Mouse (Mus musculus) heart, embryonic 10.5 days (tissue): ENCODE data around the gene Rabgap1l. TPM values are rescaled to one million over a fixed set of nuclear protein-coding genes. Genes with fewer than 3 reads are reported as not detected.

Source experiments
- DNase-seq: peaks from one replicate; pipeline ENCODE4 v3.0.0-alpha.2; 2017; ENCODE audit warnings: low spot score
- H3K27ac ChIP-seq: fragments of 300-500 bp; sonication (generic); 2 replicates; pipeline ENCODE4 v1.5.1; 2016; ENCODE audit warnings: mild to moderate bottlenecking
- H3K27me3 ChIP-seq: fragments of 300-500 bp; sonication (generic); 2 replicates; pipeline ENCODE4 v1.6.1; 2016; ENCODE audit warnings: mild to moderate bottlenecking; ENCODE audit not compliant: poor library complexity, insufficient read depth, severe bottlenecking
- H3K36me3 ChIP-seq: fragments of 300-500 bp; sonication (generic); 2 replicates; pipeline ENCODE4 v1.6.1; 2016; ENCODE audit warnings: mild to moderate bottlenecking, moderate library complexity
- H3K4me1 ChIP-seq: fragments of 300-500 bp; sonication (generic); 2 replicates; pipeline ENCODE4 v1.6.1; 2016; ENCODE audit warnings: mild to moderate bottlenecking
- H3K4me3 ChIP-seq: fragments of 300-500 bp; sonication (generic); 2 replicates; pipeline ENCODE4 v1.5.1; 2016; ENCODE audit warnings: mild to moderate bottlenecking, moderate library complexity
- H3K9me3 ChIP-seq: fragments of 300-500 bp; sonication (generic); 2 replicates; pipeline ENCODE4 v1.6.1; 2016; ENCODE audit warnings: mild to moderate bottlenecking, moderate library complexity
- WGBS: fragments of 180-500 bp; shearing (Covaris S2); methylation state at CpG from one replicate; pipeline ENCODE4 v1.1.7; 2016; 5-methylcytosine and 5-hydroxymethylcytosine counted together
- polyA plus RNA-seq: library from polyadenylated mRNA; unstranded; fragments of >200 nt; fragmentation: Nextera tagmentation; extraction: Ambion mirVana; gene quantifications from 2 replicates; pipeline ENCODE4 v1.2.1, GENCODE M21; 2016

Rabgap1l gene
- polyA plus RNA-seq, 1 experiment from 2014 or later = 28.1 TPM

DNA sequence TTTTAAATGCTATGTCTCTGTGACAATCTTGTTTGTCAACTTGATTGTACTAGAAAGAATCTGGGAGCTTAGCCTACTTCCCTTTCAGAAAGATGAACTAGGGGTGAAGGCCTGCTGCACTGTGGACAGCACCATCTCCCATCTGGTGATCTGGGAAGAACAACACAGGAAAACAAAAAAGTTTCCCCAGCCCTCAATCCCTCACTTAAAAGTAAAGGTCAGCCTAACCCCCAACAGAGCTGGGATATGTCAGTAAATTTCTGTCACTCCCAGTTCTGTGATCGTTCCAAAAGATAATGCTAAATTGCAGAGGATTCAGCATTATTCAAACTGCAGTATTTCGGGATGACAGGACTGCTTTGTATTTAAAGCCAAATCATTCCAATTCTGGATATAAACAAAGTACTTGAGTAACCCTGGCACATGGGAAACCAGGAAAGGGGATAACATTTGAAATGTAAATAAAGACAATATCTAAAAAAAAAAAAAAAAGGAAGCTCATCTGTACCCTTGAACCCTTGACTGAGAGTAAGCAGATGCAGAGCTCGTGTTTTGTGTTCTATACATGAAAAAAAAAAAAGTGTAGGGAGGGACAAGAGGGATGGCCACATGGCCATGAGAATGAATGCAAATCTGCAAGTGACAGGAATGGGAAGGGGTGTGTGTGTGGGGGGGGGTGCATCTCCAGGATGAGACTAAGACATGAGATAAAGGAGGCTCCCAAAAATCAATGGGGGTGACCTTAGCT lies 511.5 kb downstream of the Rabgap1l start:
- Histone ChIP-seq H3K9me3 (no peaks in the 10 kb centered on the region), H3K27ac (no peak overlapping the region), H3K27me3 (no peaks in the 10 kb centered on the region), H3K4me1 (no peaks in the 10 kb centered on the region), H3K36me3 (no peaks in the 10 kb centered on the region), H3K4me3 (no peak overlapping the region)
- no peak for DNase-seq
- 63% methylated on average over 3 of the region's 3 CpGs for WGBS

DNA sequence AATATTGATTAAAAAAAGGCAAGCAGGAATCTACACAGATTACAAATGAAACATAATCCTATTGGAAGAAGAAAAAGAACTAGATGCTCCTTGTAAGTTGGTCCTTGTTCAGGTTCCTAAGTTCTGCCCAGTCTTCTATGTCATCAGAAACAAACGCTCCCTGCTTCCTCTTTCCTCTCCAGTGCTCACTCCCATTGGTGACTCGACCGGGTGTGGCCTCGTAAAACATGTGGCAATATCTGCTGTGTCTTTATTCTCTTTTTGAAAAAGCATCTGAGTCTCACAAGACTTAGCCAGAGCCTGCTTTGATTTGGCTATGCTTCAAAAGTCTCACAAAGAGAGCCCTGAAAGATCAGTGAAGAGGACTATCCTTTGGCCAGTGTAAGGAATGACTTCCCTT lies 512.4 kb downstream of the Rabgap1l start:
- 81% methylated on average over 4 of the region's 4 CpGs for WGBS
- Histone ChIP-seq H3K36me3 (no peaks in the 10 kb centered on the region), H3K27me3 (no peaks in the 10 kb centered on the region), H3K4me1 (no peaks in the 10 kb centered on the region), H3K9me3 (no peaks in the 10 kb centered on the region), H3K4me3 (no peak overlapping the region), H3K27ac (no peak overlapping the region)
- no peak for DNase-seq

- Histone ChIP-seq H3K36me3 (no peaks in the 10 kb centered on the region), H3K27ac (no peak overlapping the region), H3K9me3 (no peaks in the 10 kb centered on the region), H3K4me3 (no peak overlapping the region), H3K27me3 (no peaks in the 10 kb centered on the region), H3K4me1 (peaks cover 8% of the 10 kb centered on the region)
- 84% methylated on average over 3 of the region's 3 CpGs for WGBS
- DNase-seq = no peak
Observed at GRCm38 (mm10) chr1:160277940-160278682, 514.9 kb downstream of the Rabgap1l start.

- no peak overlapping the region for H3K27ac ChIP-seq
- no peak for DNase-seq
- no peaks in the 10 kb centered on the region for H3K27me3 ChIP-seq
- H3K4me1 ChIP-seq = peaks cover 16% of the 10 kb centered on the region
- 26% methylated on average over 2 of the region's 2 CpGs for WGBS
- no peak overlapping the region for H3K4me3 ChIP-seq
- no peaks in the 10 kb centered on the region for H3K9me3 ChIP-seq
- no peaks in the 10 kb centered on the region for H3K36me3 ChIP-seq
Observed at GRCm38 (mm10) chr1:160275248-160275647, 517.8 kb downstream of the Rabgap1l start.

GRCm38 (mm10) chr1:160273133-160273743 lies 519.8 kb downstream of the Rabgap1l start:
- Histone ChIP-seq H3K4me3 (no peak overlapping the region), H3K27me3 (no peaks in the 10 kb centered on the region), H3K36me3 (no peaks in the 10 kb centered on the region), H3K9me3 (no peaks in the 10 kb centered on the region), H3K4me1 (peaks cover 16% of the 10 kb centered on the region), H3K27ac (no peak overlapping the region)
- WGBS = 64% methylated on average over 7 of the region's 7 CpGs
- no peak for DNase-seq

DNA sequence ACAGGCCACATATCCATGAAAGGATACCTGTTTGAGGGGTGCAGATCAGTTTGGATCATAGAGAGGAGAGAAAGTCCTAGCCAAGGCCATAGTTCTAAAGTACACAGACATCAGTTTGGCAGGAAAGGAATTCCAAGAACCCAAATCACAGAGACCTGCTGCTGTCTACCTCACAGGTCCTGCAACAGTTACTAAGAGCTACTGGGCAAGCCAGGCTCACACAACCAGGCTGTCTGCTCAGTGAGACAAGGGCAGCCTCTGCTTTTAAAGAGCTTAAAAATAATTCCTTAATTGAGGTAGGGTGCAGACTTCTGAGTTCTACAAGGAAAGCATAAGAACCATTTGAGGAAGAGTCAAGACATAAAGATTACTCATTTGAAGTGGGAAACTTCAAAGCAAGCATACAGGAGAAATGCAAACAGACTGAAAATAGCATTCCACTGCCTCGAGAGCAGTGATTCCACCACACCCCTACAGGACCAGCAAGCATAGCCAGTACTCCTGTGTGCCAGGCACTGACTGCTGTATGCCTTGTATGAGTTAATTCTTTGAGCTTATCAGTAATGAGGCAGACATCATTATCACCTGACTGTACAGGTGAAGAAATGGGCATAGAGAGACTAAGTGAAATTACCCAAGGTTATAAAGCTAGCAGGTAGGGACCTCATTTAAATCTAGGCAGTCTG lies 521.6 kb downstream of the Rabgap1l start:
- Histone ChIP-seq H3K9me3 (no peaks in the 10 kb centered on the region), H3K27ac (no peak overlapping the region)

DNA sequence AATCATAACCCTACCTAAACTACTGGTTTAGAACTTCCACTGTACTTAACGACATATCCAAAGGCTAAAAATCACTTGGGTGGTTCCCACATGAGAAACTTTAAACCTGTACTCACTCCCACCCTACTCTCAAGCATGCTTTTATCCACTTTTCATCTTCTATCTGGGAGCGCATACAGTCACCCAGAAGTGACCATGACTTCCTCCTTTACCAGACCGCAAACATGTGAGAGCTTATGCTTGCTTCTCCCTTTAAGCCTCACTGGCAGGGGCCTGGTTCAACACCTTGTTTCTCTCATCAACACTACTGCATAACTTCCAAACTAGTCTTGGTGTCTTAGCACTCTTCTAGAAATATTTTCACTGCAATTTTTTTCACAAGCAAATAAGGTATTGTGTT lies 524.7 kb downstream of the Rabgap1l start:
- Histone ChIP-seq H3K4me1 (0 out of 2 replicates have a peak, but pooled peaks cover 8% of the 10 kb centered on the region), H3K4me3 (no peak overlapping the region), H3K27me3 (no peaks in the 10 kb centered on the region), H3K27ac (no peak overlapping the region), H3K9me3 (no peaks in the 10 kb centered on the region), H3K36me3 (no peaks in the 10 kb centered on the region)
- 84% methylated on average over 3 of the region's 3 CpGs for WGBS
- no peak for DNase-seq

More for the DNA sequence above, 521.6 kb downstream of the Rabgap1l start:
- Histone ChIP-seq H3K36me3 (no peaks in the 10 kb centered on the region), H3K4me3 (no peak overlapping the region), H3K4me1 (peaks cover 16% of the 10 kb centered on the region), H3K27me3 (no peaks in the 10 kb centered on the region)
- 29% methylated on average over 1 of the region's 1 CpGs for WGBS
- no peak for DNase-seq

GRCm38 (mm10) chr1:160263630-160264346 lies 529.2 kb downstream of the Rabgap1l start:
- Histone ChIP-seq H3K9me3 (no peaks in the 10 kb centered on the region), H3K36me3 (no peaks in the 10 kb centered on the region), H3K27ac (no peak overlapping the region), H3K4me1 (0 out of 2 replicates have a peak, but pooled peaks cover 2% of the 10 kb centered on the region), H3K4me3 (no peak overlapping the region), H3K27me3 (no peaks in the 10 kb centered on the region)
- no peak for DNase-seq
- 78% methylated on average over 16 of the region's 16 CpGs for WGBS

GRCm38 (mm10) chr1:160263053-160263452 lies 530.0 kb downstream of the Rabgap1l start:
- WGBS = 80% methylated on average over 5 of the region's 5 CpGs
- H3K4me3 ChIP-seq = no peak overlapping the region
- H3K9me3 ChIP-seq = no peaks in the 10 kb centered on the region
- H3K27me3 ChIP-seq = no peaks in the 10 kb centered on the region
- DNase-seq = no peak
- no peaks in the 10 kb centered on the region for H3K36me3 ChIP-seq
- H3K27ac ChIP-seq = no peak overlapping the region
- H3K4me1 ChIP-seq = 0 out of 2 replicates have a peak, but pooled peaks cover 2% of the 10 kb centered on the region

DNA sequence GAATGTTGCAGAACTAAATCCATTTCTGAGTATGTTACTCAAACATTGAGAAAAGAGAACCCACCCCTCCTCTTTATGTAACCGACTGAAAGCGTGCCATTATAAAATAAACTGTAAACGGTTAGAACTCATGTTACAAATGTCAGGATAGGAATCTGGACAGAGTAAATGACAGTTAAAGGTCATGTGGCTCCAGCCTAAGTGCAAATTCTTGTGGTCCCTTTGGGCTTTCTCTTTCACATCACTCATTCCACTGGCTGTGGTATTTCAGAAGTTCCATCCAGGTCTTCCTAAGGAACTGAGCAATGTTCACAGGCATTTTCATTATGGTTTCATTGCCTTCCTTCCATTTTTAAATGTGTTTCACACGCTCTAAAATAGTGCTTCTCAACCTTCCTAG lies 530.6 kb downstream of the Rabgap1l start:
- H3K27ac ChIP-seq = no peak overlapping the region
- no peaks in the 10 kb centered on the region for H3K9me3 ChIP-seq
- H3K36me3 ChIP-seq = no peaks in the 10 kb centered on the region
- no peak for DNase-seq
- H3K4me3 ChIP-seq = no peak overlapping the region
- 0 out of 2 replicates have a peak, but pooled peaks cover 2% of the 10 kb centered on the region for H3K4me1 ChIP-seq
- no peaks in the 10 kb centered on the region for H3K27me3 ChIP-seq
- WGBS = 70% methylated on average over 4 of the region's 4 CpGs

- no peak for DNase-seq
- WGBS = 79% methylated on average over 2 of the region's 2 CpGs
- Histone ChIP-seq H3K36me3 (no peaks in the 10 kb centered on the region), H3K27me3 (no peaks in the 10 kb centered on the region), H3K4me1 (0 out of 2 replicates have a peak, but pooled peaks cover 2% of the 10 kb centered on the region), H3K4me3 (no peak overlapping the region), H3K27ac (no peak overlapping the region), H3K9me3 (no peaks in the 10 kb centered on the region)
Observed at GRCm38 (mm10) chr1:160261849-160262248, 531.2 kb downstream of the Rabgap1l start.

- H3K36me3 ChIP-seq = no peaks in the 10 kb centered on the region
- H3K9me3 ChIP-seq = no peaks in the 10 kb centered on the region
- H3K27ac ChIP-seq = no peak overlapping the region
- 82% methylated on average over 4 of the region's 4 CpGs for WGBS
- no peaks in the 10 kb centered on the region for H3K27me3 ChIP-seq
- DNase-seq = no peak
- H3K4me1 ChIP-seq = 0 out of 2 replicates have a peak, but pooled peaks cover 2% of the 10 kb centered on the region
- H3K4me3 ChIP-seq = no peak overlapping the region
Observed at GRCm38 (mm10) chr1:160260605-160261004, 532.4 kb downstream of the Rabgap1l start.
